Mouse (Mus musculus): ENCODE data around the gene Tmc1.

DNA sequence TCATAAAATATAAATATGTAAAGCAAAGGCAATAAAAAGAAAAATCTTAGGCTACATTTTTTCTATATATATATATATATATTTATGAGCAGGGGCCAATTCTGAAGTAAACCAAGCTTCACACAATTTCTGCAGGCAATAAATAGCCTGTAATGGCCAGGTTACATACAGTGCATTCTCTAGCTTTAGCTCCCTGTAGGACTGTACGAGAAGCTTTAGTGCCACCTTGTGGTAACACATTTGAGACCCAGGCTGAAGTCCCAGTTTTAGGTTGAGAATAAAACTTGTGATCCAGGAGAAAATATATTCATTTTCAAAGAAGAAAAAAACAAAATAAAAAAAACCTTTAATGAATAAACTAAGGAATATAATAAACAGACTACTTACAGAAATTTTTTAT, 189.8 kb downstream of the Tmc1 start:
- TF ChIP-seq POLR2A (IDR thresholded peaks at IDR 0.05; ENCODE audit: low read depth, low read length) (no peak), CTCF (IDR thresholded peaks at IDR 0.05; ENCODE audit: borderline replicate concordance, insufficient read depth, low read length) (no peak)
